Mouse (Mus musculus): Measurements from ENCODE around the gene Alox12.

Gene Alox12

DNA sequence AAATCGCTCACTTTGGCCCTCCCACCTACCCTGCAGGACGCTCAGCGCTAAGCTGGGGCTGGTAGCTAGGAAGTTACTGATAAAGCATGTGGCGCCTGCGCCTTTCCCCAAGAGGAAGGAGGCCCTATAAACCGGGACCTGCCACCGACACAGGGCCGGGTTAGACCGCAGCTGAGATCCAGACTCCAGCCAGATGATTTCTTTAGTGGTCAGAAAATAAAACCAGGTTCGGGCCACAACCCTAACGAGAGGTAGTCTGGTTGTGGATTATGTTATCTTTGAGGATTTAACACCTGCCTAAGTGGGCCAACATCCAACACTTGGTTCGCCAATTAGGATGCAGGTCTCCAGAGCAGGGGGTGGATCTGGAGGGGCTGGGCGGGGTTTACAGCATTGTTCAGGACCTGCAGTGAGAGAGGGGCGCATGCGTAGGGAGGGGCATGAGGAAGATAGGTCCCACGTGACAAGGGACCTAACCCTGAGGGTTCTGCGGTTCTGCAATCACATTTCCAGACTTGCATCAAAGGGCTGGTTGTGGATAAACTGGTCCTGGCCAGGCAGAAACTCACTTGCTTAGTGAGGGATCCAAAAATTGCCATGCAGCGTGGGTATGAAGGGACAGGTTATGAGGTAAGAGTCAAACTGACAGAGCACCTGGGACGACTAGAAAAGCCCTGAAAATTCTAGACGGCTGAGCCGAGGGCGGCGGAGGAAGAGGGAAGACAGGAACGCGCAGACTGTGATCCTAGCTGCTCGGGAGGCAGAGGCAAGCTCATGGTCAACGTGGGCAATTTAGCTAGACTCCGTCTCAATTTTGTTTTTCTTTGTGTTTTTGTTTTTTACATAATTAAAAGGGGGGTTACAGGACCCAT is 34.2 kb downstream of the Alox12 start, which contains the start of gene Slc16a13:
TSS of gene Slc16a13 (minus strand) at position 334 of the 872 bp plus-strand sequence.
- DNase-seq (ENCODE audit: low read depth, low spot score) = peak; percentile 96

DNA sequence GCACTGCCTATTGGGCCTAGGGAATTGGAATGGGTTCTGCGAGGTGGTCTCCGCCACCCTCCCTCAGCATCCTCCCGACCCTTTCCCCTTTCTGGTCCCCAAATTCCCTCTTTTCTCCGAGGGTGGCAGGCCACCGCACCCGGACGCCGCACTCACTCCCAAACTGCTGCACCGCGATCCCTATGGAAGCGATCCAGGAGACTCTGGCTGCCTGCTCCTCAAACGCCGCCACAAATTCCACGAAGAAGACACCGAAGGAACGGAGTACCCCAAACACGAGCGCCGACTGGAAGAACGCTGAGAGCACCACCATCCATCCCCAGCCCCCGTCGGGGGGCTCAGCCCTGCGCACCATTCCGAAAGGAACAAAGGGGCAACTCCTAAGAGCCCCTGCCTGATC is 34.8 kb downstream of the Alox12 start:
- no peak for DNase-seq (ENCODE audit: low read depth, low spot score)

DNA sequence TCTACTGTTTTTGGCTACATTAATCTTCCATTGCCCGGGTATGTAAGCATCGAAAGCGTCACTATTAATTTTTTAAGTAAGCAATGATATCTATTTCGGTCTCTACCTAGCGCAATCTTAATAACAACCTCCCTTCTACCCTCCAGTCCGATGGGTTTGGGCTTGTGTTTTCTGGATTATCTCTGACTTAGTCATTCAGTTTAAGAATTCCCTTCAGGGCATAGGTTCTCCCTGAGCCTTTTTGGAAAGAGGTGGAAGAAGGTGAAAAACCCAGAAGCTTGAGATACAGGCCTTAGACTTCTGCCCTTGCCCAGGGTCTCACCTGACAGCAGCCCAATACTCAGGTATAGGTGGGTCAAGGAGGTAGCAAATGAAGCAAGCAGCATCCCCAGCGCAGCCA is 35.3 kb downstream of the Alox12 start:
- no peak for DNase-seq (ENCODE audit: low read depth, low spot score)

- DNase-seq (ENCODE audit: low read depth, low spot score) = no peak
Measured at GRCm38 (mm10) chr11:70218741-70219470, 36.2 kb downstream of the Alox12 start.

- no peak for DNase-seq (ENCODE audit: low read depth, low spot score)
Measured at GRCm38 (mm10) chr11:70218039-70218438, 37.1 kb downstream of the Alox12 start.

DNA sequence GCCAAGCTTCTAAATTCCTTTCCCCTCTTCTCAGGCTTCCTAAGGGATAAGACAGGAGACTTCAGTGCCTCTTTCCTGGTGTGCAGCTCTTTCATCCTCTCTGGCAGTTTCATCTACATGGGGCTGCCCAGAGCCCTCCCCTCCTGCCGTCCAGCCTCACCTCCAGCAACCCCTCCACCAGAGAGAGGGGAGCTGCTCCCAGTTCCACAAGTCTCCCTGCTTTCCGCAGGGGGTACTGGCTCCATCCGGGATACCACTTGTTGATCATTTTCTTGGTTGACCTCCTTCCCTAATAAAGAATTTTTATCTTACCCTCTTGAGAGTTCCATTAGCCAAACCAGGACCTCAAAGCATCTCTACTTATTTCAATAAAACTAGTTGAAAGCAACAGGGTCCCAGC is 39.0 kb downstream of the Alox12 start:
- no peak for DNase-seq (ENCODE audit: low read depth, low spot score)

GRCm38 (mm10) chr11:70215301-70215700 is 39.9 kb downstream of the Alox12 start:
- no peak for DNase-seq (ENCODE audit: low read depth, low spot score)

GRCm38 (mm10) chr11:70214856-70215209 is 40.3 kb downstream of the Alox12 start:
- no peak for DNase-seq (ENCODE audit: low read depth, low spot score)

GRCm38 (mm10) chr11:70214191-70214855 is 40.8 kb downstream of the Alox12 start:
- no peak for DNase-seq (ENCODE audit: low read depth, low spot score)

- DNase-seq (ENCODE audit: low read depth, low spot score) = no peak
Measured at GRCm38 (mm10) chr11:70213736-70214135, 41.4 kb downstream of the Alox12 start.

DNA sequence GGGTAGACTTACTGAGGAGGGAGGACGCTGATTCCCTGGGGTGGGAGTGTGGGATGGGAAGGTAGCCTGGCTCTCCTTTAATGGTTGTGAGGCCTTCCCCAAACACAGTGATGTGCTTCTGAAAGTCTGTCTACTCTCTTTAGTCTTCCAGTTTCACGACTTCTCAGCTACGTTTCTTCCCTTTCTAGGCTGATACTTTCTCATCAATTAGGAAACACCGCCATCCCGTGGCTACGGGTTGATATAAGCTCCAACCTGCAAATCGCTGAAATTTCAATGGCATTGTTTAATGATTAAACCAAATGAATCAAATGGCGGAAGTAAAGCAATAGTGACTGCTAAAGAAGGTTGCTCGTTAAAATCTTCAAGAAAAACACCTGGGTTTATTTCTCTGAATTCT is 42.3 kb downstream of the Alox12 start:
- peak; percentile 60 for DNase-seq (ENCODE audit: low read depth, low spot score)

- no peak for DNase-seq (ENCODE audit: low read depth, low spot score)
Measured at GRCm38 (mm10) chr11:70212423-70212822, 42.7 kb downstream of the Alox12 start, which contains the start of gene Slc16a11. TSS of gene Slc16a11 (plus strand) at chr11:70212752.

DNA sequence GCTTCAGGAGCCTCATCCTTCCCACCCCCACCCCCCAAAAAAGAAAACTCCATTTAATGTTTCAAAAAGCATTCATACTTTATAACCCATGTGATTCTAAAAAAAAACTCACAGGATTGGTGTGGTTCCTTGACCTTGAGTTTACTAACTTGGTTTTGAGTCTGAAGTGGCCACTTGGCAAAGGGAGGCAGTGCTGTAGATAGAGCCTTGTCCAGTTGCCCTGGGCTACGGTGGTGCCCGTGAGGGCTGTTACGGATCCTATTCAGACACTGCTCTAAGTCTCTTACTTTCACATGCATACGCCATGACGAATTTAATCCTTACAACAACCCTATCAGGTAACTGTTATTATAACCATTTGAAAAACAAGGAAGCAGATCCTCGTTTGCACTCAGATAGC is 43.2 kb downstream of the Alox12 start:
- no peak for DNase-seq (ENCODE audit: low read depth, low spot score)

GRCm38 (mm10) chr11:70210681-70211080 is 44.5 kb downstream of the Alox12 start:
- DNase-seq (ENCODE audit: low read depth, low spot score) = no peak

- no peak for DNase-seq (ENCODE audit: low read depth, low spot score)
Measured at GRCm38 (mm10) chr11:70208778-70209388, 46.3 kb downstream of the Alox12 start.

- DNase-seq (ENCODE audit: low read depth, low spot score) = no peak
Measured at GRCm38 (mm10) chr11:70207283-70207682, 47.9 kb downstream of the Alox12 start.

DNA sequence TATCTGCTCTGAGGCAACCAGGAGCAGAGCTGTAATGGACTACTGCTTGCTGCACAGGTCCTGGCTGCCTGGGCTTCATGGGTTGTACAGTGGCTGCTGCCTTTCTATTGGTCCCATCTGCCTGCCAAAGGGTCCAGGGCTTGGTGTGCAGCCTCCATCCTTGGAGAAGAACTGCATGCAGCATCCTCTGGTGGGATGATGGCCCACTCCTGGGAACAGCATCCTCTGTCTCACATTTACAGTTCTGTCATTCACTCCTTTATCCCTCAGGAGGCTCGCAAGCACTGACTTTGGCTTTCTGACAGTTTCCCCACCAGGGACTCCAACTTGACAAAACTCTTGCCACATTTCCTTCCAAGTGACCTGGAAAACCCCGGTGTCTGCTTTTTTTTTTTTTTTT is 48.4 kb downstream of the Alox12 start:
- no peak for DNase-seq (ENCODE audit: low read depth, low spot score)

DNA sequence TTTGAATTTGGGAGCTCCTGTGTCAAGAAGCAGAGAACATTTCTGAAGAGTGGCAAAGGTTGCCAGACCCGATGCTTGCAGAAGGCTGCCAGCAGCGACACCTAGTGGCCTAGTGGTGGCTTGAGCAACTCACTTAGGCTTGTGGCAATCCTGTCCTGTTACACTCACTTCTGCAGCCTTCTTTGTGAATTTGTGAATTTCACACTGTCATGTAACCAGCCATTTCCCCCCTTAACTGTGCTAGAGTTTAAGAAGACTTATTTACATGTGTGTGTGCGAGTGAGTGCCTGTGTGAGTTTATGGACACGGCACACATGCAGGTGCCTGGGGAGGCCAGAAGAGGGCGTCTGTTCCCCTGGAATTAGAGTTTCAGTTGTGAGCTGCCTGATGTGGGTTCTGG is 53.5 kb downstream of the Alox12 start:
- peak; percentile 69 for DNase-seq (ENCODE audit: low read depth, low spot score)

- no peak for DNase-seq (ENCODE audit: low read depth, low spot score)
Measured at GRCm38 (mm10) chr11:70200036-70200608, 55.0 kb downstream of the Alox12 start.

- DNase-seq (ENCODE audit: low read depth, low spot score) = no peak
Measured at GRCm38 (mm10) chr11:70199107-70199506, 56.0 kb downstream of the Alox12 start.

DNA sequence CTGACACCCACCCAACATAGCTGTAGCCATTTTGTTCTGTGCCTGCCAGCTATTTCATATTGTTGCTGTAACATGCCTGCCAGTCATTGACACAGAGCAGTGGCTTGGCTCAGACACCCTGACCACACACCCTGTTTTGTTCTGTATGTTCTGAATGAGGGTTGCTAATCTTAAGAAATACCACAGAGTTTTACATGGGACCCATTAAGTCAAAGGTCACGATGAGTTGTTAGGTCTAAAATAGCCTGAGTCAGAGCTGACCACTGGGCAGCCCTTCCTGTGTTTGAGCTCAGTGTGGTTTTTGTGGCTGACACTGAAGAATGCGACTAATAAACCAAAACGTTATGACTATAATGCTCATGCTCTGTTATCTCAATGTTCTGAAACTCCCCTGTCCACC is 56.8 kb downstream of the Alox12 start:
- DNase-seq (ENCODE audit: low read depth, low spot score) = no peak

Measured in CD4-positive helper T cell, adult 2 months (primary cell).